Mouse (Mus musculus) liver, embryonic 14.5 days (tissue): ENCODE data around the gene Zfp583.

ENCODE experiments used
- CTCF ChIP-seq: IDR thresholded peaks from 2 replicates; pipeline ENCODE4 v1.5.1; 2016; ENCODE audit warnings: antibody characterized with exemption, low read depth, control low read depth
- EP300 ChIP-seq: IDR thresholded peaks from 2 replicates; pipeline ENCODE4 v1.6.1; 2016; ENCODE audit warnings: antibody characterized with exemption, low read depth

DNA sequence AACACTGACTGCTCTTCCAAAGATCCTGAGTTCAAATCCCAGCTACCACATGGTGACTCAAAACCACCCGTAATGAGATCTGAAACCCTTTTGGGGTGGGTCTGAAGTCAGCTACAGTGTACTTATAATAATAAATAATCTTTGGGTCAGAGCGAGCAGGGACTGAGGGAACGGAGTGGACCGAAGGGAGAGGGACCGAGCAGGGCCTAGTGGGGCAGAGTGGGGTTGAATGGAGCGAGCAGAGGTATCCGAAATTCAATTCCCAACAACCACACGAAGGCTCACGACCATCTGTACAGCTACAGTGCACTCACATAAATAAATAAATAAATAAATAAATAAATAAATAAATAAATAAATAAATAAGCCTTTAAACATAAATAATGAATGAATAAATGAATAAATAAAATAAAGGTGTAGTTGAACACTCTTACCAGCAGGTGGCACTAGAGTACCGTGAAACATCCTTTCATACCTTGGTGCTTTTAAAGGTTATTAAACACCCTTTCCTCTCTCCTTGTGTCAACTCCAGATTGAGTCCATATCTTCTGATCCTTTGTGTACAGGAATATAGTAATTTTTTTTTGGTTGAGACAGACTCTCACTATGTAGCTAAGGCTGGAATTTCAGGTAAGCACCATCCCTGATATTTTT lies 28.0 kb upstream of the Zfp583 start:
- peak; percentile 73 for TF ChIP-seq CTCF
- TF ChIP-seq EP300: no peak
